Mouse (Mus musculus): ENCODE measurements around the gene Cdc34.
A peak's percentile ranks its signal among the peaks of the same experiment; 100 is the strongest.

DNA sequence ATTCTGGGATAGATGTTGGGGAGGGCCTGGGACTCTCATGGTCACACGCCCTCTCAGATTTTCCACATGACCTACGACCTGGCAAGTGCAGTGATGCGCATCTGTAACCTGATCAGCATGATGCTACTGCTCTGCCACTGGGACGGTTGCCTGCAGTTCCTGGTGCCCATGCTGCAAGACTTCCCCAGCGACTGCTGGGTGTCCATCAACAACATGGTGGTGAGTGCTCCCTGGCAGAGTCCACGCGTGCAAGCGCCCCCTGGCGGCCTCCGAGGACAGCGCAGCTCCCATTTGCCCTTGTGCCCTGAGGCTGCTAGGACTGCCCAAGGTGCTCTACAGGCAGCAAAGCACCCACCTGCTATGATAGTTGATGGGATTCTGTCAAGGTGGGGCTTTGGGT, 44.1 kb downstream of the Cdc34 start:
- TF ChIP-seq CTCF (IDR thresholded peaks at IDR 0.05; ENCODE audit: insufficient read depth, low read length) (peak; percentile 64), POLR2A (IDR thresholded peaks at IDR 0.05; ENCODE audit: borderline replicate concordance, extremely low read depth, low read depth, low read length) (no peak)
